Mouse (Mus musculus) hindbrain, embryonic 12.5 days (tissue): ENCODE results near the gene Clmn. TPM values are rescaled to one million over a fixed set of nuclear protein-coding genes. Genes with fewer than 3 reads are reported as not detected.

Experiments
- ATAC-seq: fragments of 200-750 bp; cut with Nextera tagmentation; 2 replicates; pipeline ENCODE4 v1.8.0; 2017; ENCODE audit warnings: moderate TSS enrichment; ENCODE audit not compliant: low FRiP score
- H3K27ac ChIP-seq: fragments of 300-500 bp; sonication (generic); 2 replicates; pipeline ENCODE4 v1.5.1; 2016; ENCODE audit warnings: mild to moderate bottlenecking
- H3K27me3 ChIP-seq: fragments of 300-500 bp; sonication (generic); 2 replicates; pipeline ENCODE4 v1.6.1; 2016; ENCODE audit warnings: mild to moderate bottlenecking
- H3K36me3 ChIP-seq: fragments of 300-500 bp; sonication (generic); 2 replicates; pipeline ENCODE4 v1.6.1; 2016; ENCODE audit warnings: mild to moderate bottlenecking
- H3K4me1 ChIP-seq: fragments of 300-500 bp; sonication (generic); 2 replicates; pipeline ENCODE4 v1.6.1; 2016
- H3K4me2 ChIP-seq: fragments of 300-500 bp; sonication (generic); replicated peaks from 2 replicates; pipeline ENCODE4 v1.6.1; 2016; ENCODE audit warnings: mild to moderate bottlenecking
- H3K4me3 ChIP-seq: fragments of 300-500 bp; sonication (generic); 2 replicates; pipeline ENCODE4 v1.5.1; 2016; ENCODE audit warnings: mild to moderate bottlenecking
- H3K9ac ChIP-seq: fragments of 300-500 bp; sonication (generic); 2 replicates; pipeline ENCODE4 v1.6.1; 2016; ENCODE audit warnings: mild to moderate bottlenecking, moderate library complexity
- H3K9me3 ChIP-seq: fragments of 300-500 bp; sonication (generic); replicated peaks from 2 replicates; pipeline ENCODE4 v1.6.1; 2016; ENCODE audit warnings: mild to moderate bottlenecking
- WGBS: fragments of 180-500 bp; shearing (Covaris S2); methylation state at CpG from one replicate; pipeline ENCODE4 v1.1.7; 2016; 5-methylcytosine and 5-hydroxymethylcytosine counted together
- polyA plus RNA-seq: library from polyadenylated mRNA; unstranded; fragments of >200 nt; fragmentation: Nextera tagmentation; extraction: Ambion mirVana; gene quantifications from 2 replicates; pipeline ENCODE4 v1.2.1, GENCODE M21; 2016

The Clmn gene
- polyA plus RNA-seq, 1 experiment from 2014 or later: 2.8 TPM

DNA sequence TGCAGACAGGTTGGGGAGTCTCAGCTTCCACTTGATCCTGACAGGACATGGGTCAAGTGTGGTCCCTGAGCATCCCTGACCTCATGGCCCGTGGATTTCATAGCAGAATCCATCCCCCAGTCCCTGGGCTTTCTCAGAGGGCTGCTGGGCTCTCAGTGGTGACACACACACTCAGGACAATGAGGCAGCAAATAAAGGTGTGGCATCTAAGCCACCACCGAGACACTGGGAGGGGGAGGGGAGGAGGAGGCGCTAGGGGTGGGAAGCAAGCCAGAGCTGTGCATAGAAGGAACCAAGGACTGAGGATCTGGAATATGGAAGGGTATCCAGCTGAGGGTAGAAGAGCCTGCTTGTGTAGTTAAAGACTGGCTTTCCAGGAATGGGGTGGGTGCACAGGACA lies 11.2 kb upstream of the Clmn start:
- H3K27me3 ChIP-seq: no peaks in the 10 kb centered on the region; the same call in 1 of the 2 replicates
- no peaks in the 10 kb centered on the region for H3K36me3 ChIP-seq
- no peak overlapping the region for H3K4me3 ChIP-seq
- peaks cover 8% of the 10 kb centered on the region; the same call in 1 of the 2 replicates for H3K4me1 ChIP-seq
- no peak overlapping the region for H3K27ac ChIP-seq
- no peaks in the 10 kb centered on the region for H3K9me3 ChIP-seq
- WGBS: 61% methylated on average over 3 of the region's 3 CpGs
- no peak overlapping the region for H3K9ac ChIP-seq
- no peak overlapping the region for H3K4me2 ChIP-seq
- ATAC-seq: no peak

- no peak for ATAC-seq
- Histone ChIP-seq H3K4me3 (no peak overlapping the region), H3K27ac (no peak overlapping the region), H3K4me2 (no peak overlapping the region), H3K9me3 (peaks cover 3% of the 10 kb centered on the region; the same call in 1 of the 2 replicates), H3K9ac (no peak overlapping the region), H3K4me1 (no peaks in the 10 kb centered on the region), H3K36me3 (no peaks in the 10 kb centered on the region), H3K27me3 (no peaks in the 10 kb centered on the region; the same call in 1 of the 2 replicates)
- WGBS: 91% methylated on average over 6 of the region's 6 CpGs
These were observed 7.1 kb upstream of the Clmn start for GRCm38 (mm10) chr12:104871987-104872386.

DNA sequence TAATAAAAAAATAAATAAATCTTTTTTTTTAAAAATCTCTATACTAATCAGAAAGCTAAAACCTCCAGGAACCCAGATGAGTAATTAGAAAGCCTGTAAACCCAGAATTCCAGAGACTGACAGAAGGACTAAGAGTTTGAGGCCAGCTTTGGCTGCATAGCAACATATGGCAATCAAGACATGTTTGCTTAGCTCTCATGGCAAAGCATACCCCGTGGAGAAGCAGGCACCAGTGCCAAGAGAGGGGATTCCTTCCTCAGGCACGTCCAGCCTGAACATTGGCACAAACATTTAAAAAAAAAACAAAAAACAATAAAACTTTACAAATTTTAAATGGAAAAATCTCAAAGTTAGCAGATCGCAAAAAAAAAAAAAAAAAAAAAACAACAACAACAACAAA lies 4.9 kb upstream of the Clmn start:
- WGBS: 86% methylated on average over 3 of the region's 3 CpGs
- H3K4me2 ChIP-seq: no peak overlapping the region

GRCm38 (mm10) chr12:104868430-104868829 lies 3.6 kb upstream of the Clmn start:
- H3K27me3 ChIP-seq: peaks cover 2% of the 10 kb centered on the region; the same call in 1 of the 2 replicates
- H3K9ac ChIP-seq: no peak overlapping the region
- H3K4me1 ChIP-seq: peaks cover 5% of the 10 kb centered on the region
- ATAC-seq: no peak
- H3K27ac ChIP-seq: no peak overlapping the region
- H3K9me3 ChIP-seq: peaks cover 3% of the 10 kb centered on the region; the same call in 1 of the 2 replicates
- H3K4me2 ChIP-seq: no peak overlapping the region
- WGBS: 87% methylated on average over 3 of the region's 3 CpGs
- H3K4me3 ChIP-seq: no peak overlapping the region
- H3K36me3 ChIP-seq: 0 out of 2 replicates have a peak, but pooled peaks cover under 1% of the 10 kb centered on the region

More for the DNA sequence above, 4.9 kb upstream of the Clmn start:
- Histone ChIP-seq H3K9ac (no peak overlapping the region), H3K36me3 (no peaks in the 10 kb centered on the region), H3K4me3 (no peak overlapping the region), H3K4me1 (no peaks in the 10 kb centered on the region), H3K9me3 (peaks cover 3% of the 10 kb centered on the region; the same call in 1 of the 2 replicates), H3K27ac (no peak overlapping the region), H3K27me3 (no peaks in the 10 kb centered on the region)
- ATAC-seq: no peak

- Histone ChIP-seq H3K27me3 (peaks cover 3% of the 10 kb centered on the region; the same call in 1 of the 2 replicates), H3K36me3 (0 out of 2 replicates have a peak, but pooled peaks cover 3% of the 10 kb centered on the region), H3K9me3 (peaks cover 3% of the 10 kb centered on the region; the same call in 1 of the 2 replicates), H3K4me2 (no peak overlapping the region), H3K4me3 (no peak overlapping the region), H3K27ac (no peak overlapping the region), H3K4me1 (peaks cover 5% of the 10 kb centered on the region), H3K9ac (no peak overlapping the region)
- no peak for ATAC-seq
- WGBS: 81% methylated on average over 6 of the region's 6 CpGs
These were observed 3.0 kb upstream of the Clmn start for GRCm38 (mm10) chr12:104867851-104868250.

- peaks cover 3% of the 10 kb centered on the region; the same call in 1 of the 2 replicates for H3K9me3 ChIP-seq
- H3K4me3 ChIP-seq: peak overlapping the region; percentile 76
- H3K4me1 ChIP-seq: peaks cover 5% of the 10 kb centered on the region
- WGBS: 0% methylated on average over 4 of the region's 10 CpGs
- peaks cover 3% of the 10 kb centered on the region; the same call in 1 of the 2 replicates for H3K27me3 ChIP-seq
- H3K27ac ChIP-seq: no peak overlapping the region
- peak overlapping the region; percentile 92 for H3K9ac ChIP-seq
- H3K4me2 ChIP-seq: peak overlapping the region; percentile 83
- peak; percentile 73 for ATAC-seq
- H3K36me3 ChIP-seq: 0 out of 2 replicates have a peak, but pooled peaks cover 3% of the 10 kb centered on the region
These were observed 275 bp upstream of the Clmn start for GRCm38 (mm10) chr12:104865166-104865535.

DNA sequence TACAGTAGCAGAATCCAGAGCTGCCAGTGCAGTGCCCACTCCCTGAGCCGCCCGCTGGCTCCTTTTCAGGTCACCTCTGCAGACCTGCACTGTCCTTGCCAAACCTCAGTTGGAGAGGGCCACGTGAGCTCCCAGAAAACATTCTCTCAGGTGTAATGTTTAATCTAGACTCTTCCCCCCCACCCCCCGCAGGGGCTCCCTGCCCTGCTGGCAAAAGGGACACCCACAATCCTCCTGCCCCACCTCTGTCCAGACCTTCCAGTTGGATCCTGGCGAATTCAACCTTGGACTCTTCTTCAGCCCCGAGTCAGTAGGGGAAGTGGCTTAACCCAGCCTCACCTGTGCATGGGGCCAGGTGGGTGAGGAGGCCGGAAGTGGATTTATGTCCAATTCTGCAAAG lies 1.2 kb downstream of the Clmn start:
- no peak for ATAC-seq
- H3K4me1 ChIP-seq: peaks cover 7% of the 10 kb centered on the region
- H3K9ac ChIP-seq: no peak overlapping the region
- WGBS: 84% methylated on average over 7 of the region's 7 CpGs
- peak overlapping the region; percentile 83 for H3K4me2 ChIP-seq
- H3K27me3 ChIP-seq: peaks cover 3% of the 10 kb centered on the region; the same call in 1 of the 2 replicates
- H3K9me3 ChIP-seq: peaks cover 3% of the 10 kb centered on the region; the same call in 1 of the 2 replicates
- H3K36me3 ChIP-seq: 0 out of 2 replicates have a peak, but pooled peaks cover 3% of the 10 kb centered on the region
- no peak overlapping the region for H3K27ac ChIP-seq
- H3K4me3 ChIP-seq: no peak overlapping the region

DNA sequence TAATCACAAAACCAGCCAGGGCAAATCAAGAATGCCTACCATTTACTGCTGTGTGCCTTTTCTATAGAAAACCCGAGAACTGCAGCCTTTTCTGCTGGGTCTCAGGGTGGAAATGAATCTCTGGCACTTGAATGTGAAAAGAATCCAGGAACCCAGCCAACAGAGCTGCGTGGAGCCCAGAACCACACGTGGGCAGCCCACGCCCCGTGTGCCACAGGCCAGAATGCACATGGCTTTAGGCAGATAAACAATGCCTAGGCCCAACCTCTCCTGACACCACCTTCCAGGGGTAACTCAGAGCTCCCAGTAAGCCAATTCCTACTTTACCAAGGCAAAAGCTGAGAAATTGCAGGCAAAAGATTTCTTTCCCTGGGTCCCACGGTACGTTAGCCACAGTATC lies 5.7 kb downstream of the Clmn start:
- no peak overlapping the region for H3K27ac ChIP-seq
- no peak overlapping the region for H3K9ac ChIP-seq
- 0 out of 2 replicates have a peak, but pooled peaks cover 3% of the 10 kb centered on the region for H3K36me3 ChIP-seq
- H3K27me3 ChIP-seq: peaks cover 3% of the 10 kb centered on the region; the same call in 1 of the 2 replicates
- H3K4me2 ChIP-seq: no peak overlapping the region
- H3K9me3 ChIP-seq: no peaks in the 10 kb centered on the region
- no peak overlapping the region for H3K4me3 ChIP-seq
- ATAC-seq: no peak
- 76% methylated on average over 7 of the region's 7 CpGs for WGBS
- peaks cover 3% of the 10 kb centered on the region for H3K4me1 ChIP-seq

DNA sequence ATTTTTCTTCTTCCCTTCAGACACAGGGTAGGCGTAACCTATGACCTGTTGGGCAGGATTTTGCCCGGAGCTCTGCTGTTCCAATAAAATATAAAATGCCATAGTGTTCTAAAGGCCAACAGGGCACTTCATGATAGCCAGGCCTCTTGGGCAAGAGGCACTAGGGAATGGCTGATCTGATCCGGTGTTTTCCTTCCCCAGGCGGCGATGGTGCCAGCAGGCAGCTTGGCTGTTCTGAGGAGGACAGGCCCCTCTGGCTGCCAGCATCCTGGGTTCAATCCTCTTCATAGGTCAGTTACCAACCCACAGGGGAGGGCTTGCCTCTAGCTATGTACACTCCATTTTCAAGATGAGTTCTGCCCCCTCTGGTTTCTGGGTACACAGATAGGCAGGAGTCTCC lies 6.1 kb downstream of the Clmn start:
- H3K4me2 ChIP-seq: no peak overlapping the region
- H3K27me3 ChIP-seq: peaks cover 3% of the 10 kb centered on the region; the same call in 1 of the 2 replicates
- no peak overlapping the region for H3K9ac ChIP-seq
- H3K36me3 ChIP-seq: 0 out of 2 replicates have a peak, but pooled peaks cover 3% of the 10 kb centered on the region
- peaks cover 3% of the 10 kb centered on the region; the same call in 1 of the 2 replicates for H3K4me1 ChIP-seq
- no peak overlapping the region for H3K27ac ChIP-seq
- no peaks in the 10 kb centered on the region for H3K9me3 ChIP-seq
- ATAC-seq: no peak
- H3K4me3 ChIP-seq: no peak overlapping the region
- 57% methylated on average over 5 of the region's 5 CpGs for WGBS

- Histone ChIP-seq H3K9ac (no peak overlapping the region), H3K4me2 (no peak overlapping the region), H3K36me3 (no peaks in the 10 kb centered on the region), H3K4me3 (no peak overlapping the region), H3K4me1 (peaks cover 3% of the 10 kb centered on the region; the same call in 1 of the 2 replicates), H3K27ac (no peak overlapping the region), H3K27me3 (no peaks in the 10 kb centered on the region), H3K9me3 (no peaks in the 10 kb centered on the region)
- ATAC-seq: no peak
- 87% methylated on average over 10 of the region's 10 CpGs for WGBS
These were observed 7.3 kb downstream of the Clmn start for GRCm38 (mm10) chr12:104857614-104858013.

GRCm38 (mm10) chr12:104856540-104856939 lies 8.3 kb downstream of the Clmn start:
- ATAC-seq: no peak
- H3K9ac ChIP-seq: no peak overlapping the region
- no peak overlapping the region for H3K27ac ChIP-seq
- no peaks in the 10 kb centered on the region for H3K36me3 ChIP-seq
- no peak overlapping the region for H3K4me3 ChIP-seq
- no peak overlapping the region for H3K4me2 ChIP-seq
- H3K27me3 ChIP-seq: no peaks in the 10 kb centered on the region
- H3K4me1 ChIP-seq: peaks cover 10% of the 10 kb centered on the region
- no peaks in the 10 kb centered on the region for H3K9me3 ChIP-seq
- 79% methylated on average over 3 of the region's 3 CpGs for WGBS

DNA sequence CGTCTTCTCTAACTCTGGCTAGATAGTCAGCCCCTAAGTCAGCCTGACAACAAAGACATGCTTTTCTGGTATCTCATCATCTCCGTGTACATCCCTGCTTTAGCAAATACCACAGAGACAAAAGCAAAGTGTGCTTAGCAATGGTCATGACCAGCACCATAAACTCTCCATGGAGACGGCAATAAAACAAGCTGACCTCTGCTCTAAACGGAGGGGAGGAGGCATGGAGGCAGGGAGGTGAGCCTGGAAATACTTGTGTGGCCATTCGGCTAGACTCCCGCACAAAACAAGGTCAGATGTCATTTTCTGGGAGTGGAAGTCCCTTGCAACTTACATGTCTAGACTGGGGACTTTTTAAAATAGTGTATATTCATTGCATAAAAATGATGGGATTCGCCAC lies 9.3 kb downstream of the Clmn start:
- Histone ChIP-seq H3K9ac (no peak overlapping the region), H3K4me1 (peaks cover 12% of the 10 kb centered on the region), H3K27me3 (no peaks in the 10 kb centered on the region), H3K27ac (no peak overlapping the region), H3K9me3 (no peaks in the 10 kb centered on the region), H3K4me3 (no peak overlapping the region), H3K4me2 (no peak overlapping the region), H3K36me3 (no peaks in the 10 kb centered on the region)
- WGBS: 60% methylated on average over 7 of the region's 7 CpGs
- no peak for ATAC-seq

GRCm38 (mm10) chr12:104854826-104855225 lies 10.1 kb downstream of the Clmn start:
- H3K4me1 ChIP-seq: peaks cover 12% of the 10 kb centered on the region
- H3K4me3 ChIP-seq: no peak overlapping the region
- H3K27ac ChIP-seq: no peak overlapping the region
- WGBS: 85% methylated on average over 2 of the region's 2 CpGs
- H3K9me3 ChIP-seq: no peaks in the 10 kb centered on the region
- ATAC-seq: no peak
- no peaks in the 10 kb centered on the region for H3K27me3 ChIP-seq
- no peak overlapping the region for H3K9ac ChIP-seq
- H3K4me2 ChIP-seq: no peak overlapping the region
- H3K36me3 ChIP-seq: no peaks in the 10 kb centered on the region
